Mouse (Mus musculus) cerebellum, postnatal 25 days (tissue): ENCODE results near the gene Cyp4f16.
"Not testable (repeated sequence)": the region's sequence is repeated elsewhere in the genome, so short reads cannot be mapped to it uniquely, and the experiment has no call there.

Source experiments
- DNase-seq, 2 experiments: peaks; one replicate each; pipeline ENCODE4 v3.0.0; 2021; ENCODE audit warnings: mixed read lengths in 2 of 2

Cyp4f16 gene

DNA sequence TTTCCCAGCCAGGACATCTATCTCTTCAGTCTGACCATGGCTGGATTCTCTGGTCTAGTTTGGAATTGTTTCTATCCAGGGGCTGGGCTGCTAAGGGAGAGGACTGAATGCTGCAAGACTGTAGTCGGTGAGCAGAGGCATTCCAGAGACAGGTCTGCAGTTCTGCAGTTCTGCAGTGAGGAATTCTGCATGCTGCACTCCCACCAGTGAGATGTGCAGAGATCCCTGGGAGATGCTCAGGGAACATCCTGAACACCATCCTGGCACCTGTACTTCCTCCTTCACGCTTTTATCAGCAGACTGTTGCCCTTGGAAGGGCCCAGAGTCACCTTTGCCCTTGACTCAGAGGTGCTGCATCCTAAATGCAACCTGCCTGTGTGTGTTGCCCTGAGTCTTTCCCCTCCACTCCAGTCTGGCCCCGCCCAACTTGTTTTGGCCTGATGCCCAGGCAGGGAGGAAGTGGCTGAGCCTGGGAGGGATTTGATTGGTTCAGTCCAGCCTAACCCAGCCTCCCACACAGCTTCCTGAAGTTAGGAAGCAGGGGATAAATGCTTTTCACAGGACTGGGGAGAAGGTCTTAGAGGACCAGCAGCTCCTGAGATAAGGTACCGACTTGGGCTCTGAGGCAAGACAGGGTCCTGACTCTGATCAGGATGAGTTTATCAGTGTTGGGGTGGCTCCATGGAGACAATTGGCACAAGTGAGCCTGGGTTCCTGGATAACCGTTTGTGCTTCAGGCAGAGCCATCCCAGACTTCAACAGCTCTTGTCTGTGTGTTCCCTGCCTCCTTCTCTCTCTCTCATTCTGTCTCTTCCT lies at the start of gene Cyp4f16:
Cyp4f16 (plus strand) TSS at position 508 of the 816 bp plus-strand sequence.
- DNase-seq: peak; percentile 88 to 94

DNA sequence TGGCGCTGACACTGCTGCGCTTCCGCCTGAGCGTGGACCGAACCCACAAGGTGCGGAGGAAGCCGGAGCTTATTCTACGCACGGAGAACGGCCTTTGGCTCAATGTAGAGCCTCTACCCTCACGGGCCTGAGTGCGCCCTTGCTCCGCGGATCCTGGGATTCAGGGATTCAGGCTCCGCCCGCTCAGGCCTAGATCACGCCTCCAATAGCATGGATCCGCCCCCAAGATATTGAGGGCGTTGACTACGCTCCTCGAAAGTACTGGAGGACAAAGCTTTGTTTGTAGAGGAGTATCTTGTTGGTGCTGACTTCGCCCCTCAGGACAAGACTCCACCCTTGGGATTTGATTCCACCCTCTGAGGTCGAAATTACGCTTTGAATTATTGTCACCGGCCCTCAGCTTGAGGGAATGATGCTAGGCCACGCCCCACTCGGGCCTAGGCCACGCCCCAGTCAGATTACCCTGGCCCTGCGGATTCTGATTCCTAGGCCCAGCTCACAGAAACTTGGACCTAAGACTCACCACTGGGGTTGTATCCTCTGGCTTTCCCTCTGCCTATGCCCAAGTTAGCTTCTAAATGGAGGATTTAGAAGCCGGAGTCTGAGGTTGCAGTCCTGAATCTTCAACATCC lies 43.9 kb upstream of the Cyp4f16 start:
- peak; percentile 11 to 24 for DNase-seq

DNA sequence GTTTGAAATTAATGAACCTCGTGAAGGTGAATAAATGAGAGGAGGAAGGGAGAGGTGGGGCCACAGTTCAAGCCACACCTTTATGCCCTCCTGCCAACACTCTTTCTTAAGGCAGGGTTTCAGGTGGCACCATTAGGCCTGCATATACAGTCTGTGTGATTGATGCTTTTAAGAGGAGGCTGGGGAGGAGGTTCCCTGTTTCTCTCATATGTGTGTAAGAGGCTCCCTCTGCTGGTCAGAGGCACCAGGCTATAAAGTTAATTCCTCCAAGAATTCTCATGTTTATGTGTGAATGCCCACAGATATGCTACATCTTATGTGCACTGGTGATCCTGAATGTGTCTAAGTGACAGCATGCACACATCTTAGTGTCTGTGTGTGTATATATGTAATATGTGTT lies 41.8 kb upstream of the Cyp4f16 start:
- peak; percentile 58 to 80 for DNase-seq

DNA sequence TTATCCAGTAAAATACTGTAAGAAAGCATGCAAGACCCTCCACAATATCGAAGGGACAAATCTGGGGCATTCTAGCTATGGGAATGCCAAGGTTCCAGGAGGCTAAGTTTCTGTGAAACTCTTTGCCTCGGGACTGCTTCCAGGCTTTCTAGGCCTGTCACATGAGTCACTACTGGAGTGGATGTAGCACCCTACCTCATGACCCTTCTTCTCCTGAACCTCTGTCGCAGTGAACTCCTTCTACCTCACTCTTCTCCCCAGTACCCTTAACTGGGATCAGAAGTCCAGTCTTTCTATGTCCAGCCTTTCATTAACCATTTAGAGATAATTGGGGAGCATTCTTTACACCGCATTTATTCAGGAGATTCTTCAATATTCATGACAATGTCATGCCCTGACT lies 35.8 kb upstream of the Cyp4f16 start:
- DNase-seq: not testable (repeated sequence)

DNA sequence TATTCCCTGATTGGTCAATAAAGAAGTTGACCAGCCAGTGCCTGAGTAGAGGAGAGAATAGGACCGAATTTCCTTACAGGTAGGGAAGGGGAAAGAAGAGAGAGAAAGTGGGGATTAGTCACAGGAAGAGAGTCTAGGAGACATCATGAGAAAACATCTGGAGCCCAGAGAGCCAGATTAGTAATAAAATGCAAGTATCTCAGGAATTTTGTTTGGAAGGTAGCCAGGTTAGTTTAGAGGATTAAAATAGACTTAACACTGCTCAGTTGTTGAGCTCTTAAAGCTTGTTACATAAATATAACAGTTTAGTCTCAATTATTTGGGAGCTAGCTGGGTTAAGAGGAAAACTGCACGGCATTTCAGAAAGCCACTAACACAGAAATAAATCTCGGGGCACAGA lies 35.3 kb upstream of the Cyp4f16 start:
- DNase-seq: no peak

DNA sequence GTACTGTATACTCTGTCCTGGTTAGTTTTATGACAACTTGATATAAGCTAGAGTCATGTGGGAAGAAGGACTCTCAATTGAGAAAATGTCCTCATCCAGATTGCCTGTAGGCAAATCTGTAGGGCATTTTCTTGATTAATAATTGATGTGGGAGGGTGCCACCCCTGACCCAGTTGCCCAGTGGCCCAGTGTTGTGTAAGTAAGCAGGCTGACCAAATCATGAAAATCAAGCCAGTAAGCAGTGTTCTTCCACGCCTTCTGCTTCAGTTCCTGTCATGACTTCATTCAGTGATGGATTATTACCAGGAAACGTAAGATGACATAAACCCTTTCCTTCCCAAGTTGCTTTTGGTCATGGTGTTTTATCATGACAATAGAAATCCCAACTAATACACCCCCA lies 33.2 kb upstream of the Cyp4f16 start:
- DNase-seq: no peak

DNA sequence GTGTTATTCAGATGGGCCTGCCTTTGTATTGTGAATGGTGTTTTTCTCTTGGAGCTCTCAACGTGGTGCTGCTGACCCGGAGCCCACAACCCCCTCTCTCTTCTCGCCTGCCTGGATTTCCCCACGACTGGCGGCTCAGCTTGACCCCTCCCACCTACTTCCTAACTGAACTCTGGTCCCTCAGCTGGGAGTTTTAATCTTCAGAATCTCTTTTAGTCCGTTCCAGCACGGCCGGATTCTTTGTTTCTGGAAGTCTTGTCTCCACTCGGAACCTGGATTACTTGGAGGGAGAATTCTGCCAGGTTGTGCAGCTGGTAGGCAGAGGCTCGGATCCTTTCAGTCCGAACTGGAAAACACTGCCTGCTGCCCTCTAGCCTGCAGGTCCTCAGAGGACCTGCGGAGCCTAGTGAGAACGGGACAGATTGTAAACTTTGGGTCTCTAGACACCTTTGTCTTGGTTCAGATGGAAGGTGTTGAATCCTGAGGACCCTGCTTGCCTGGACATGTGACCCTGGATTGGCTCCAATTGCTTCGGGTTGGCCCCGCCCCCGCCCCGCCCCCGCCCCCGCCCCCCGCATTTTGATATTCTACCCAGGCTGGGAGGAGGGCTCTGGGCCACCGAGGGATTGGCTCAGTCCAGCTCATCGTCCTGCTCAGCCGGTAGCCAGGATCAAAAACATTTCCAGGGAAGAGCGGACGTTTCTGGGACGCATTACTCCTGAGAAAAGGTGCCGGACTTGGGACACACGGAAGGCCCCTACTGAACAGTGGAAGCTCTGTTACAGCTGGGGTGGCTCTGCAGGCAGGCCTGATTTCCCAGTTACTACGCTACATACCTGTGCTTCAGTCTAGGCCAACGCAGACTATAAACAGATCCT lies 30.3 kb upstream of the Cyp4f16 start, which contains the start of gene Cyp4f17:
Cyp4f17 (plus strand) TSS at position 200 of the 878 bp plus-strand sequence.
- DNase-seq: peak; percentile 18 to 26

DNA sequence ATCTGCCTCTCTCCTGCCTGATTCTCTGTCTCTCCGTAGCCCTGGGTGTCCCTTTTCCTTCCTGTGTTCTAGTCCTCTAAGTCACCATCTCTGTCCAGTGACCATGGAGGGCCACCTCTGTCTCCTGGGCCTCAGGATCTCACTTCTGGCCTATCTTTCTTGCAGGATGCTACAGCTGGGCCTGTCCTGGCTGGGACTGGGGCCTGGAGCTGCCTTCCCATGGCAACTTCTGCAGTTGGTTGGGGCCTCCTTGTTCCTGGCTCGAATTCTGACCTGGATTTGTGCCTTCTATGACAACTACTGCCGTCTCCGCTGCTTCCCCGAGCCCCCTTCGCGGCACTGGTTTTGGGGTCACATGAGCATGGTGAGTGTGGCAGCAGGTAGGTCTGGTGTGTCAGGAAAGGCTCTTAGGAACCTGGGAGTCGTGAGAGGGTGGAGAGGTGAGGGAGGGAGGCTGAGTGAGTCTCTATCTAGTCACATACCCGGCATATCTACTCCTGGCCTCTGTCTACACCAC lies 29.6 kb upstream of the Cyp4f16 start:
- no peak for DNase-seq

DNA sequence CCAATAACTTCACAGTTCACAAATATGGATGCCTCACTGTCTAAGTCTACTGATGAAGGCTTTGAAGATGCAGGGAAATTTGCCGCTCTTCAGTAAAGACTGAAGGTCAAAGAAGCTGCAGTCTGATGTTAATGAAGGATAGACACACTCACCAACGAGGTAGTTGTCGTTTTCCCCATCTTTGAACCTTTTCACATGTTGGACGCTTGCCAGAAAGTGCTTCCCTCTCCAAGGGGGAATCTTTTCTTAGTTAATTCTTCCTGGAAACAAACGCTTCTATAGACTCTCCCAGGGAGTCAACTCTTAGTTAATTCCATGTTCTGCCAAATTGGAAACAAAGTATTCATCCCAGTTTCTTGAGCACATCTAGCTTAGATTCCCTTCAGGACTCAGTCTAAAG lies 20.2 kb upstream of the Cyp4f16 start:
- no peak for DNase-seq

DNA sequence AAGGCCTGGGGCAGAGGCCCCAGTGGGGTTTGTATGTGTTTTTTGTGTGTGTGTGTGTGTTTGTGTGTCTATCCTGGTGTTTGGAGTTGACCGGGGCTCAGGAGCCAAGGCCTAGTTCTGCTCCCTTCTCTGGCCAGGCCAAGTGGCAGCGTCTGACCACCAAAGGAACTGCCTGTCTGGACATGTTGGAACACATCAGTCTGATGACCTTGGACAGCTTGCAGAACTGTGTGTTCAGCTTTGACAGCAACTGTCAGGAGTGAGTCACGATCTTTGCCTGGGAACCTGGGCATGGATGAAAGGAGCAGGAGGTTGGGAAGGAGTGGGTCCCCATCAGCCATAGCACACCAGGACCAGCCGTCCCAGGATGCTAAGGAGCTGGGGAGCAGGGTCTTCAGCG lies 14.4 kb upstream of the Cyp4f16 start:
- DNase-seq: no peak

DNA sequence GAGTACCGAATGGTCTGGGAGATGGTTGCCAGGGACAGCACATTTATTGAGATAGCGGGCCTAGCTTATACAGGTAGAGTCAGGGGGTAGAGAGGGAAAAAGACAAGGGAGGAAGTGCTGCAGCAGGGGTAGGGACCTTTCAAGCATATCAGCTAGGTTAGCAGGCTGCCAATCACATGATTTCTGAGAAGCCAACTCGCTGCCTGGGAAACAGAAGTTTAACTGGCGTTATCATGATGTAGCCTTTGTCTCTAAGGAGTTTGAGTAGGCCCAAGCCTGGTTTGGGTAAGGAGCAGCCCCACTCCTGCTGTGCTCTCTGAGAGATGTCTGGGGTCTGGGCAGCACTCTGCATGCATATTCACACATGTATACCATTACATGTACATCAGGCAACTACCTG lies 14.0 kb upstream of the Cyp4f16 start:
- DNase-seq: no peak

DNA sequence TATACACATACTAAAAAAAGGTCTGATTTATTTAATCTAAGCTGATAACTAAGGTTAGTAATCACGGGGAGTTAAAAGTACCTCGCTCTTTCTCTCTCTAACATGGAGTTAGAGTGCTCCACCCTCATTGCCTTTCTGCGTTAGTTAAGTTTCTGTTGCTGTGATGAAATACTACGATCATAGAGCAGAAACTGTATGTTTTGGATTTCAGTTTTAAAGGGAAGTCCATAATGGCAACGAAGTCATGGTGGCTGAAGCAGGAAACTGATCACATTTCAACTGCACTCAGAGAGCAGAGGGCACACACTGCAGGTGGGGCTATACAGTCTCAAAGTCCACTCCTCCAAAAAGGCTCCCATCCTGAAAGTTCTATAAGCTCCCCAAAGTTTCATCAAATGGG lies 13.5 kb upstream of the Cyp4f16 start:
- DNase-seq: no peak

DNA sequence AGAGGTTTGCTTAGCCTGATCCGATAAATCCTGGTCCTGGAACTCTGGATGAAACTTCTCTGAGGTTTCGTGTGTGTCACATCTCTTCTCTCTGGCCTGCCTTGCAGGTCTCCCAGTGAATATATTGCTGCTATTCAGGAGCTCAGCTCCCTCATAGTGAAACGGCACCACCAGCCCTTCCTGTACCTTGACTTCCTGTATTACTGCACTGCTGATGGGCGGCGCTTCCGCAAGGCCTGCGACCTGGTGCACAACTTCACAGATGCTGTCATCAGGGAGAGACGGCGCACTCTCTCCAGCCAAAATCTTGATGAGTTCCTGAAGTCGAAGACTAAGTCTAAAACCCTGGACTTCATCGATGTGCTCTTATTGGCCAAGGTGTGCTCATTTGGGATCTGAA lies 12.5 kb upstream of the Cyp4f16 start:
- no peak for DNase-seq

DNA sequence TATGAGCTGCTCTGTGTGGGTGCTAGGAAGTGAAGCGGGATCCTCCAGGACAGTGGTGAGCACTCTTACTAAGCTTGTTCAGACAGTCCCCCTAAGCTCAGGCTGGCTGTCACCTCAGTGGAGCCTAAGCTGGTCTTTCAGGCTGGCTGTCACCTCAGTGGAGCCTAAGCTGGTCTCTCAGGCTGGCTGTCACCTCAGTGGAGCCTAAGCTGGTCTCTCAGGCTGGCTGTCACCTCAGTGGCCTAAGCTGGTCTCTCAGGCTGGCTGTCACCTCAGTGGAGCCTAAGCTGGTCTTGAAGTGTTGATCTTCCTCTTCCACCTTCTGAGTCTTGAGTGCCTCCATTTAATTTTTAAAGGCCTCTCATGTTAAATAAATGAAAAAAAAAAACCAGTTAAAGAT lies 10.0 kb upstream of the Cyp4f16 start:
- DNase-seq: peak in 1 of 2 experiments; percentile 2

DNA sequence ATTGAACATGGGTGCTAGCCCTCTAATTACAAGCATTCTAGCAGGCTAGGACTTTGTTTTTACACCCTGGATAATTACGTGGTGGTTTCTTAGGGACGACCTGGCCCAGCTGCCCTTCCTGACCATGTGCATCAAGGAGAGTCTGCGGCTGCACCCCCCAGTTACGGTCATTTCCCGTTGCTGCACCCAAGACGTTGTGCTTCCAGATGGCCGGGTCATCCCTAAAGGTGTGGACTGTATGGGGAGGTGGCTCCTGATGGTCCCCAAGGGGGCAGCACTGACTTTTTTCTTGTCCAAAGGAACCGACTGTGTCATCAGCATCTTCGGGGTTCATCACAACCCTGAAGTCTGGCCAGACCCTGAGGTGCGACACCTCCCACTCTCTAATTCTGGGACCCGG lies 8.6 kb upstream of the Cyp4f16 start:
- DNase-seq: no peak

DNA sequence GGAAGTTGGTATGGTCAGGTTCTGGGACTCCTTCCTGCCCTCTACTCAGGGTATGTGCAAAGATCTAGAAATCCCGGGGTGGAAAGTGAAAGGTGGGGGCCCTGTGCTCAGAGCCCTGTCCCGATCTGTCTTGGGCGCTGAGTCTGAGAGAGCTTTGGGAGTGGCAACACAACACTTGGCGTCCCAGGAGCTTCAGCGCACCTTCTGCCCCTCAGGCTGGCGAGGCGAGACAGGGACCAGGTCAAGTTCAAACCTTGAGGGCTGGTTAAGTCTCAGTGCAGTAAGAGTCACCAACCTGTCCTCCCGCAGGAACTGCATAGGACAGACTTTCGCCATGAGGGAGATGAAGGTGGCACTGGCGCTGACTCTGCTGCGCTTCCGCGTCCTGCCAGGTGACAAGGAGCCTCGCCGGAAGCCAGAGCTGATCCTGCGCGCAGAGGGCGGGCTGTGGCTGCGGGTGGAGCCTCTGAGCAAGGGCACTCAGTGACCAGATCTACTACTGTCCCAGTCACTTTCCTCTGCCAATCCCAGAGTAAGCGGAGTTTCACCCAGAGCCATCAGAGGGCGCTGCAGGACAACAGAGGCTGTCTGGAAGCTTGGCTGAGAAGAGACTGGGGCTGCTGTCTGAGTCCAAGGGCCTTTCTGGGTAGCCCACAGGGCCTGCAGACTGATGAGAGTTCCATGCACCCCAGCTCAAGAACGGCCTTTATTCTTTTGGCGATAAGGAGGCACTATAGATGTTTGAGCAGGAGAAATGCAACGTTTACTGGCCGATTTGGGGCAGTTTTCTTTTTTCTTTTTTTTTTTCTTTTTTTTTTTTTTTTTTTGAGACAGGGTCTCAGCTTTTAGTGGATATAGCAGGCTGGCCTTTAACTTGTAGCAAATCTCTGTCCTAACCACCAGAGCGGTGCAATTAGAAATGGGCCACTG lies 7.7 kb upstream of the Cyp4f16 start:
- peak; percentile 95 to 96 for DNase-seq

DNA sequence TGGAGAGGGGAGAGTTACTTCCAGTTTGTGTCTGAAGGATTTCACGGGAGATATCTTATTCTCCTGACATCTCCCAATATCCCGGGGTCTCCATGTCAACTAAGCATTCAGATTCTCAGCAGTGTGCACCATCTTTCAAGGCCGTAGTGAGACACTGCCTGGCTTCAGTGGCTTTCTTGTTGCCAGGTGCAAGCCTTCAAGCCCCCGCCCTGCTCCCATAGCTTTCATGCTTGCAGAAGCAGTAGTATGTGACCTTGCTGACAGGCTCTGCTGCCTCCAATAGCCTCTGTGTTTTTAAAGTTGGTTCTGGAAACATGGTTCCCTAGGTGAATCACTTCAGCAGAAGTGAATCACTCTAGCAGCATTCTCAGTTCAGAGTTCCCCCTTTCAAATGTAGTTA lies 4.0 kb upstream of the Cyp4f16 start:
- not testable (repeated sequence) for DNase-seq

DNA sequence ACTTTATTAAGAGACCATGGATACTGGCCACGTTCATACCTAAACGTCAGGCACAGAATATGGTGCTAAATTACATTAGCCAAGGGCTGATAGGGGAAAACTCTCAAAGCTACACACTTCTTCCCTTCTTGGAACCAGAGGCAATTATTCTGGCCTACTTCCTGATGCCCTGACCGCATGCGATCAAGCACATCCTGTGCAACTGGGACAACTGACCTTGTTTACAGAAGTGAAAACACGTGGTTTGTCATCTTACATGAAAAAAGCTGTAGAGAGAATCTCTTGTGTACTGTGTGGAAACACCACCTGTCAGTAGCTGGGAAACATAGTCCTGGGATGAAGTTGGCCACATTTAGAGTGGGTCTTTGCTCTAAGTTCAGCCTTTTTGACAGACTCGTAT lies 2.3 kb upstream of the Cyp4f16 start:
- no peak for DNase-seq

DNA sequence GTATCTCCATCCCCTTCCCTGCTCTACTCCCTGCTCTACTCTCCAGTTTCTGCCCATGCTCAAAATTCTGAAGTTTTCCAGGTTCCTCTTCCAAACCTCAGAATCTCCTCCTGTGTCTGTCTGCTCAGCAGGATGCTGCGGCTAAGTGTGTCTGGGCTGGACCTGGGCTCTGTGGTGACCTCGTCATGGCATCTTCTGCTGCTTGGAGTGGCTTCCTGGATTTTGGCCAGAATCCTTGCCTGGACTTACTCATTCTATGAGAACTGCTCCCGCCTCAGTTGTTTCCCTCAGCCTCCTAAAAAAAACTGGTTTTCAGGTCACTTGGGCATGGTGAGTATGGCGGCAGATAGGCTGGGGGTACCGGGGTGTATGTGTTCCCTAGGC lies 501 bp downstream of the Cyp4f16 start:
- peak; percentile 27 to 57 for DNase-seq

DNA sequence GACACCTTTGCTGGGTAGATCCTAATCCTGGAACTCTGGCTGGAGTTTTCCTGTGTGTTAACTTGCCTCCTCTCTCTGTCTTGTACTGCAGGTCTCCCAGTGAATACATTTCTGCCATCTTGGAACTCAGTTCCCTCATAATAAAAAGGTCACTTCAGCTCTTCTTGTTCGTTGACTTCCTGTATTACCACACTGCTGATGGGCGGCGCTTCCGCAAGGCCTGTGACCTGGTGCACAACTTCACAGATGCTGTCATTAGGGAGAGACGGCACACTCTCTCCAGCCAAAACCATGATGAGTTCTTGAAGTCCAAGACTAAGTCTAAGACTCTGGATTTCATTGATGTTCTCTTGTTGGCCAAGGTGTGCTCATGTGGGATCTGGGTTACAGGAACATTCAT lies 8.4 kb downstream of the Cyp4f16 start:
- DNase-seq: not testable (repeated sequence)

DNA sequence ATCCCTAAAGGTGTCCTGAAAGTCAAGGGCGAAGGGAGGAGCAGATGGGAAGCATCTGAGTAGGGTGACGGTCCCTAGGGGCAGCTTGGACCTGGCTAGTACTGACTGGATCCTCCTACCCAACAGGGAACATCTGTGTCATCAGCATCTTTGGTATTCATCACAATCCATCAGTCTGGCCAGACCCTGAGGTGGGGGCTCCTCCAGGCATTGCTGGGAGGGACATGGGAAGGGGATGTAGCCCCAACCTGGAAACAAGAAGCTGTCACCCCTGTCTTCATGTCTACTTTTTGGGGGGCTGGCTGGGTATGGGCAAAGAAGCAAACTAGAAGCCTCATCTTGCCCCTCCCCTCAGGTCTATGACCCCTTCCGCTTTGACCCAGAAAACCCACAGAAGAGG lies 14.0 kb downstream of the Cyp4f16 start:
- peak in 1 of 2 experiments; percentile 8 for DNase-seq
